Comparison of ENCODE assay signal across 13 mouse cellular contexts in genomic region chr9:103027150-103027889, GRCm38 (mm10).
"Had no signal": no experiment of that assay in that cellular context is flagged by ENCODE, and none has a peak within 500 bp of the region (broad histone marks: within the 10 kb centered on the region; RNA-seq: fewer than 3 reads in every experiment).

No protein-coding gene starts in this region.

- DNase-seq: gastrocnemius, postnatal 14 days; gastrocnemius, postnatal 36 days; heart, adult 11 months; heart, adult 2 months; heart, postnatal 14 days; heart, postnatal 36 days; kidney, adult 18-20 months; kidney, adult 8-10 months; kidney, postnatal 10 days; kidney, postnatal 25 days; kidney, postnatal 4 days; liver; liver, embryonic 13.5 days had no signal
